Mouse (Mus musculus): ENCODE results near the gene Olfr961. TPM values are rescaled to one million over a fixed set of nuclear protein-coding genes. Genes with fewer than 3 reads are reported as not detected.

The Olfr961 gene
- not detected for polyA plus RNA-seq (2012; fragmentation: generic; extraction: Trizol)
- long read RNA-seq, experiment 1, result 0 reads
- long read RNA-seq, experiment 2, result 0 reads

GRCm38 (mm10) chr9:39644785-39645184, at the start of gene Olfr961:
Olfr961 (plus strand) TSS chr9:39645085.
- no peak within 1 kb of the TSS for H3K4me3 ChIP-seq (ENCODE audit: insufficient read depth, poor library complexity, severe bottlenecking)
- H3K79me2 ChIP-seq (ENCODE audit: control insufficient read depth, insufficient read depth), result no peaks in the 10 kb centered on the region
- H3K79me3 ChIP-seq (ENCODE audit: low read depth), result no peaks in the 10 kb centered on the region
- no peak within 1 kb of the TSS for H3ac ChIP-seq (ENCODE audit: control insufficient read depth, insufficient read length, low read depth)
- H3K36me3 ChIP-seq (ENCODE audit: control insufficient read depth, insufficient read depth), result no peaks in the 10 kb centered on the region
- no peaks in the 10 kb centered on the region for H3K27me3 ChIP-seq (ENCODE audit: control insufficient read depth, insufficient read depth, insufficient read length)
- TF ChIP-seq MYOD1 (IDR thresholded peaks at IDR 0.05; ENCODE audit: control insufficient read depth, insufficient read length, low read depth) (no peak), FOSL1 (IDR thresholded peaks at IDR 0.05; ENCODE audit: insufficient read depth, low read length, poor library complexity, severe bottlenecking) (no peak), MAX (IDR thresholded peaks at IDR 0.05) (no peak), USF1 (IDR thresholded peaks at IDR 0.05; ENCODE audit: low read depth) (no peak), CTCF (IDR thresholded peaks at IDR 0.05; ENCODE audit: control insufficient read depth, insufficient read depth, insufficient read length) (no peak), MYOG (IDR thresholded peaks at IDR 0.05; ENCODE audit: control insufficient read depth, extremely low read depth, insufficient read length) (no peak), CEBPB (IDR thresholded peaks at IDR 0.05; ENCODE audit: low read depth) (no peak)

DNA sequence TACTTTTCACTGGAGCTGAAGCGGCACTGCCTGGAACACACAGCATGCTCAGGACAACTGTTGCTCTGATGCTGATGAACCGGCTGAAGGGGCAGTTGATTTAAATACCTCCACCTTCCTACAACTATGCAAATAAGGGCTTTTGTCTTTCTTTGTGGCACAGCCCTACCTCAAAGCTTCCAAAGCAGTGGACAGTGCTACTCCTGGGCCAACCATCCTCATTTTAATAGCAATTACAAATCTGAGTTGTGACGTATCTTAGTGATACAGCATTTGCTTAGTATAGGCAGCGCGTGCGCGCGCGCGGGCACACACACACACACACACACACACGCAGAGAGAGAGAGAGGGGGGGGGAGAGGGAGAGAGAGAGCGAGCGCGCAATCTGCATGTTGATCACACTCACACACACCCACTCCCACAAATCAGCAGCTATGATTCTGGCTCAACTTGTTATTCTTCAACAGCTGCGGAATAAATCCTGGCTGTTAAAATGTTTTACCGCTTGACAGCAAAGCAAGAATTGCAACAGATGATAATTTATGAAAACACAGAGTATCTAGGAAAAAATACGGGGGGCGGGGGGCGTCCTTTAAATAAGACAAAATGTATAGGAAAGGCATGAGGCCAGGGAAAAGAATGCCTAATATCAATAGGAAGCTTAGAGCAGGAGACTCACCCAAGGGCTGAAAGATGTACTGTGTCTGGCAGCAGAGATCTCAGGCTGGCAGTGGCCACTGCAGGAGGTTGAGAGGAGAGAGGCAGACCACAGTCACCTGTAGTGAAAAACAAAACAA, 42.2 kb upstream of the Olfr961 start:
- Histone ChIP-seq H3K79me2 (ENCODE audit: control insufficient read depth, insufficient read depth) (no peaks in the 10 kb centered on the region), H3K4me3 (ENCODE audit: insufficient read depth, poor library complexity, severe bottlenecking) (no peak overlapping the region)
- TF ChIP-seq MAX (IDR thresholded peaks at IDR 0.05) (no peak), FOSL1 (IDR thresholded peaks at IDR 0.05; ENCODE audit: insufficient read depth, low read length, poor library complexity, severe bottlenecking) (no peak), MYOD1 (IDR thresholded peaks at IDR 0.05; ENCODE audit: control insufficient read depth, insufficient read length, low read depth) (no peak), USF1 (IDR thresholded peaks at IDR 0.05; ENCODE audit: low read depth) (no peak), MYOG (IDR thresholded peaks at IDR 0.05; ENCODE audit: control insufficient read depth, extremely low read depth, insufficient read length) (no peak), CEBPB (IDR thresholded peaks at IDR 0.05; ENCODE audit: low read depth) (no peak), CTCF (IDR thresholded peaks at IDR 0.05; ENCODE audit: control insufficient read depth, insufficient read depth, insufficient read length) (no peak)

DNA sequence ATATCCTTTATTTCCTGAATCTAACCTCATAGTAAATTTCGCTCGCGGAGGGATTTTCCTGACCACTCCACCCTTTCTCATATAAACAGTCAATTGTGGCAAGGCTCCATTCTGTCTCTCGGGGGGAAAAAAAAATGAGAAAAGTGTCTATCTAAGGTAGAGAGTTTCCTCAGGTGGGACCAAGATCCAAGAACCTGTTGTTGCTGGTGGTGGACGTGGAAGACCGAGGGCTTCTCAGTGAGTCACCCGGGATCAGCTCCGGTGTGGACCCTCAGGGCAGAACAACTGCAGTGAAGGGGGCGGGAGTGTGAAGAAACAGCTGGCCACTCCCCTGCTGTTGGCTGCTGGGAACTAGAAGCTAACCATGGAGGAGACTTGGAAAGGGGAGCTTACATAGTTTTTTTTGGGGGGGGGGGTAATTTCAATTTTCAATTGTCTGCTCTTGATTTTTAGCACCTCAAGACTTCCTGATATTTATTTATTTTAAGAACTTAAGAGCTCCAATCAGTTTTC, 41.5 kb upstream of the Olfr961 start:
- Histone ChIP-seq H3K4me3 (ENCODE audit: insufficient read depth, poor library complexity, severe bottlenecking) (no peak overlapping the region), H3K79me3 (ENCODE audit: low read depth) (no peaks in the 10 kb centered on the region), H3K79me2 (ENCODE audit: control insufficient read depth, insufficient read depth) (no peaks in the 10 kb centered on the region), H3K36me3 (ENCODE audit: control insufficient read depth, insufficient read depth) (no peaks in the 10 kb centered on the region), H3K27me3 (ENCODE audit: control insufficient read depth, insufficient read depth, insufficient read length) (no peaks in the 10 kb centered on the region), H3ac (ENCODE audit: control insufficient read depth, insufficient read length, low read depth) (no peak overlapping the region)
- TF ChIP-seq MYOD1 (IDR thresholded peaks at IDR 0.05; ENCODE audit: control insufficient read depth, insufficient read length, low read depth), result no peak
- TF ChIP-seq MYOG (IDR thresholded peaks at IDR 0.05; ENCODE audit: control insufficient read depth, extremely low read depth, insufficient read length), result no peak
- no peak for TF ChIP-seq USF1 (IDR thresholded peaks at IDR 0.05; ENCODE audit: low read depth)
- TF ChIP-seq CEBPB (IDR thresholded peaks at IDR 0.05; ENCODE audit: low read depth), result no peak
- TF ChIP-seq CTCF (IDR thresholded peaks at IDR 0.05; ENCODE audit: control insufficient read depth, insufficient read depth, insufficient read length), result no peak
- TF ChIP-seq MAX (IDR thresholded peaks at IDR 0.05), result no peak
- no peak for TF ChIP-seq FOSL1 (IDR thresholded peaks at IDR 0.05; ENCODE audit: insufficient read depth, low read length, poor library complexity, severe bottlenecking)

More for the DNA sequence above, 42.2 kb upstream of the Olfr961 start:
- H3K27me3 ChIP-seq (ENCODE audit: control insufficient read depth, insufficient read depth, insufficient read length), result no peaks in the 10 kb centered on the region
- H3K79me3 ChIP-seq (ENCODE audit: low read depth), result no peaks in the 10 kb centered on the region
- H3K36me3 ChIP-seq (ENCODE audit: control insufficient read depth, insufficient read depth), result no peaks in the 10 kb centered on the region
- H3ac ChIP-seq (ENCODE audit: control insufficient read depth, insufficient read length, low read depth), result no peak overlapping the region

GRCm38 (mm10) chr9:39603999-39604453, 40.9 kb upstream of the Olfr961 start, which contains the start of gene AW551984:
AW551984 (minus strand) TSS chr9:39604403.
- Histone ChIP-seq H3K4me3 (ENCODE audit: insufficient read depth, poor library complexity, severe bottlenecking) (no peak within 1 kb of the TSS), H3K79me3 (ENCODE audit: low read depth) (no peaks in the 10 kb centered on the region), H3K36me3 (ENCODE audit: control insufficient read depth, insufficient read depth) (no peaks in the 10 kb centered on the region), H3K79me2 (ENCODE audit: control insufficient read depth, insufficient read depth) (no peaks in the 10 kb centered on the region), H3K27me3 (ENCODE audit: control insufficient read depth, insufficient read depth, insufficient read length) (no peaks in the 10 kb centered on the region), H3ac (ENCODE audit: control insufficient read depth, insufficient read length, low read depth) (no peak within 1 kb of the TSS)
- TF ChIP-seq FOSL1 (IDR thresholded peaks at IDR 0.05; ENCODE audit: insufficient read depth, low read length, poor library complexity, severe bottlenecking) (no peak), CTCF (IDR thresholded peaks at IDR 0.05; ENCODE audit: control insufficient read depth, insufficient read depth, insufficient read length) (no peak), USF1 (IDR thresholded peaks at IDR 0.05; ENCODE audit: low read depth) (no peak), MYOD1 (IDR thresholded peaks at IDR 0.05; ENCODE audit: control insufficient read depth, insufficient read length, low read depth) (no peak), MYOG (IDR thresholded peaks at IDR 0.05; ENCODE audit: control insufficient read depth, extremely low read depth, insufficient read length) (no peak), CEBPB (IDR thresholded peaks at IDR 0.05; ENCODE audit: low read depth) (no peak), MAX (IDR thresholded peaks at IDR 0.05) (no peak)

DNA sequence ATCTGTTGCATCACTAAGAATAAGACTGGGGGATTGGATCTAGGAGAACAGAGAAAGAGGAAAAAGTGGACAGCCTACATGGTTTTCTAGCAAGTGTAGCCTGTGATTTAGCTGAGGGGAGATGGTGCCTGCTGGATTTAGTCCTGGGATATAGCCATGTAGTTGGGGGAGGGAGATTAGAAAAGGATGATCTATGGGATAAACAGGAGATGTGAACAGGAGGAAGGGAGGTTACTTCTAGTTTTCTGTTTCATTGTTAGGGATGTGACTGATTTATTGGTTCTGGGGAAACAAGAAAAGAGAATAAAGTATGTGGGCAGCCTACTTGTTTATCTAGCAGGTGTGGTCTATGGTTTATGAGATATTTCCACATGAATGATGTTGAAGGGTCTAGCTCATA, 36.4 kb upstream of the Olfr961 start:
- Histone ChIP-seq H3K27me3 (ENCODE audit: control insufficient read depth, insufficient read depth, insufficient read length) (no peaks in the 10 kb centered on the region), H3ac (ENCODE audit: control insufficient read depth, insufficient read length, low read depth) (no peak overlapping the region), H3K4me3 (ENCODE audit: insufficient read depth, poor library complexity, severe bottlenecking) (no peak overlapping the region), H3K79me2 (ENCODE audit: control insufficient read depth, insufficient read depth) (no peaks in the 10 kb centered on the region), H3K79me3 (ENCODE audit: low read depth) (no peaks in the 10 kb centered on the region), H3K36me3 (ENCODE audit: control insufficient read depth, insufficient read depth) (no peaks in the 10 kb centered on the region)
- no peak for TF ChIP-seq CTCF (IDR thresholded peaks at IDR 0.05; ENCODE audit: control insufficient read depth, insufficient read depth, insufficient read length)
- TF ChIP-seq MYOD1 (IDR thresholded peaks at IDR 0.05; ENCODE audit: control insufficient read depth, insufficient read length, low read depth), result no peak
- no peak for TF ChIP-seq CEBPB (IDR thresholded peaks at IDR 0.05; ENCODE audit: low read depth)
- no peak for TF ChIP-seq MAX (IDR thresholded peaks at IDR 0.05)
- no peak for TF ChIP-seq FOSL1 (IDR thresholded peaks at IDR 0.05; ENCODE audit: insufficient read depth, low read length, poor library complexity, severe bottlenecking)
- TF ChIP-seq USF1 (IDR thresholded peaks at IDR 0.05; ENCODE audit: low read depth), result no peak
- no peak for TF ChIP-seq MYOG (IDR thresholded peaks at IDR 0.05; ENCODE audit: control insufficient read depth, extremely low read depth, insufficient read length)
